Mouse (Mus musculus): ENCODE measurements at regions not wholly inside any gene's neighbourhood (a gene's known extent, or its start where the extent isn't known, plus 50 kb on each side); places are given as distances from the start of the nearest gene placed in this dataset.

- DNase-seq (ENCODE audit: inconsistent ontology term): no peak
These were observed 90.5 kb downstream of the Minar1 start for GRCm38 (mm10) chr9:89532435-89532834.

GRCm38 (mm10) chr9:89524137-89524536, 98.8 kb downstream of the Minar1 start:
- no peak for DNase-seq (ENCODE audit: inconsistent ontology term)

- DNase-seq (ENCODE audit: inconsistent ontology term): no peak
These were observed 99.2 kb downstream of the Minar1 start for GRCm38 (mm10) chr9:89523705-89524104.

GRCm38 (mm10) chr9:89508407-89509101, 114.4 kb downstream of the Minar1 start:
- no peak for DNase-seq (ENCODE audit: inconsistent ontology term)

- no peak for DNase-seq (ENCODE audit: inconsistent ontology term)
These were observed 120.8 kb downstream of the Minar1 start for GRCm38 (mm10) chr9:89502083-89502482.

- no peak for DNase-seq (ENCODE audit: inconsistent ontology term)
These were observed 125.6 kb downstream of the Minar1 start for GRCm38 (mm10) chr9:89497399-89497749.

GRCm38 (mm10) chr9:89496729-89497398, 126.1 kb downstream of the Minar1 start:
- no peak for DNase-seq (ENCODE audit: inconsistent ontology term)

GRCm38 (mm10) chr9:89487601-89488000, 135.3 kb downstream of the Minar1 start:
- no peak for DNase-seq (ENCODE audit: inconsistent ontology term)

- no peak for DNase-seq (ENCODE audit: inconsistent ontology term)
These were observed 143.5 kb downstream of the Minar1 start for GRCm38 (mm10) chr9:89479406-89479805.

GRCm38 (mm10) chr9:89461190-89461589, 161.7 kb downstream of the Minar1 start:
- DNase-seq (ENCODE audit: inconsistent ontology term): peak; percentile 16

- DNase-seq (ENCODE audit: inconsistent ontology term): no peak
These were observed 166.3 kb downstream of the Minar1 start for GRCm38 (mm10) chr9:89456666-89457065.

GRCm38 (mm10) chr9:89449656-89450055, 173.3 kb downstream of the Minar1 start:
- DNase-seq (ENCODE audit: inconsistent ontology term): no peak

All from Muller cell, postnatal 12 days (primary cell).